Mouse (Mus musculus): Measurements from ENCODE around the gene Mmp11. TPM values are rescaled to one million over a fixed set of nuclear protein-coding genes. Genes with fewer than 3 reads are reported as not detected.

The Mmp11 gene
- total and polyA plus RNA-seq, 3 experiments, result 0.99 to 1.1 TPM; not detected in 1

DNA sequence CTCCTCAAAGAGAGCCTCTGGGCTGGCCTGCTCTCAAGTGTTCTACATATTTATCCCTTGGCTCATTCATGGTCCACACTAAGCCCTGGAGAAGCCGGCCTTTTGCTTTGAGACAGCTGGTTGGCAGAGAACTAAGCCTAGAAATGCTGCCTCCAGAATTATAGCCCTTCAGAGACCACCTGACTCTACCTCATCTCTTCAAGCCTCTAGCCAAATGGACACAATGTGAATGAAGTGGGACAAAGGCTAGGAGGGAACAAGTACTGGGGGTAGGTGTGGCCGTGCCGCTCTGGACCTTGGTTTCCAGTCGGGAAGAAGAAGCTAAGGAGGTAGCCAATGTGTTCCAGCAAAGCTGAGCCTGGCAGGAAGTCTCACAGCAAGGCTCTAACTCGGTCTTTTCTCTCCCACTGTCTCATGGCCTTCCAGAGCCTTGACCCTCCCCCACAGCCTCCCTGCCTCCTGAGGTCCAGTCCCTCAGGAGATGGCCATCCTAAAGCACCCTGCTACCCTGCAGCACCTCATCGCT, 38.2 kb downstream of the Mmp11 start:
- no peaks in the 10 kb centered on the region for H3K9me3 ChIP-seq (replicated peaks; ENCODE audit: low read length)
- TF ChIP-seq BHLHE40 (IDR thresholded peaks at IDR 0.05; ENCODE audit: low read depth, low read length) (no peak), POLR2AphosphoS2 (IDR thresholded peaks at IDR 0.05; ENCODE audit: low read depth, low read length) (peak; percentile 32; the same call in 1 of the 2 replicates)
- H3K27ac ChIP-seq (ENCODE audit: insufficient read depth, low read depth), result no peak overlapping the region; the same call in 1 of the 2 replicates
- dilution Hi-C loops (cut with MboI; ENCODE audit: extremely low pct_ligation_motif_present, extremely low pct_unique_long_range_greater_than_20kb, low sequenced_read_pairs) (no loop called here), in situ Hi-C loops (cut with MboI; ENCODE audit: low pct_ligation_motif_present, low pct_unique_long_range_greater_than_20kb, low sequenced_read_pairs) (loop anchor here (5.0 kb wide), 1 partner anchor 39 kb away; the partner anchor contains the start of gene Mmp11)
- H3K4me2 ChIP-seq (ENCODE audit: insufficient read depth, low read depth, poor library complexity, severe bottlenecking), result no peak overlapping the region
- H3K4me3 ChIP-seq (replicated peaks in 1 of 3; ENCODE audit: low read depth in 2 of 3, low read length in 2 of 3, poor library complexity in 1 of 3), result no peak overlapping the region
- H3K79me2 ChIP-seq (replicated peaks; ENCODE audit: control insufficient read depth, extremely low read depth, insufficient read depth, poor library complexity, severe bottlenecking), result no peaks in the 10 kb centered on the region; the same call in 1 of the 2 replicates
- H3K36me3 ChIP-seq (replicated peaks in 1 of 2; ENCODE audit: control insufficient read depth in 1 of 2, insufficient read depth in 1 of 2, low read length in 1 of 2), result peaks cover 35 to 89% of the 10 kb centered on the region in 2 experiments
- no peak for DNase-seq (ENCODE audit: extremely low read depth)
- no peak overlapping the region for H3K9ac ChIP-seq (ENCODE audit: insufficient read depth, low read depth)
- H3K27me3 ChIP-seq (replicated peaks), result no peaks in the 10 kb centered on the region
- peaks cover 33 to 62% of the 10 kb centered on the region in 2 experiments for H3K4me1 ChIP-seq (ENCODE audit: control insufficient read depth in 1 of 2, insufficient read depth in 2 of 2)

DNA sequence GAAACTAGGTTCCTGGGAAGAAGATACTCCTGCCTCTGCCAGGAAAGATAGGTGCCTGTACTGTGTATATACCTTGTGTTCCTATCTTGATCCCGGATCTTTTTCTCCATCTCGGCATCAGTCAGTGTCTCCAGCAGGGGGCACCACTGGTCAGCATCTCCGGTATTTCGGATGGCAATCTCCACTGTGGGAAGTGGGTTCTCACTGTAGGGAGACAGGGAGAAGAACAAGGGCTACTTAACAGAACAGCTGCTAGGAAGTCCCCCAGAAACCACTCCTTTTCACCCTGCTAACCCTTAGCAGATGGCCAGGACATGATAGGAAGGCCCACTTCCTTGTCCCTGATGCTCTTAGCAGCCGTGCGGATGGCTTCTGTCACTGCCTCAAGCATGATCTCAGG, 38.9 kb downstream of the Mmp11 start:
- peak; percentile 52 for DNase-seq (ENCODE audit: extremely low read depth)
- in situ Hi-C loops (cut with MboI; ENCODE audit: low pct_ligation_motif_present, low pct_unique_long_range_greater_than_20kb, low sequenced_read_pairs) (loop anchor here (5.0 kb wide), 1 partner anchor 40 kb away; the partner anchor contains the start of gene Mmp11), dilution Hi-C loops (cut with MboI; ENCODE audit: extremely low pct_ligation_motif_present, extremely low pct_unique_long_range_greater_than_20kb, low sequenced_read_pairs) (no loop called here)
- no peak overlapping the region for H3K4me2 ChIP-seq (ENCODE audit: insufficient read depth, low read depth, poor library complexity, severe bottlenecking)
- no peak overlapping the region for H3K4me3 ChIP-seq (replicated peaks in 1 of 3; ENCODE audit: low read depth in 2 of 3, low read length in 2 of 3, poor library complexity in 1 of 3)
- TF ChIP-seq POLR2AphosphoS2 (IDR thresholded peaks at IDR 0.05; ENCODE audit: low read depth, low read length) (no peak), POLR2A (IDR thresholded peaks at IDR 0.05; ENCODE audit: low read depth, low read length) (0 out of 2 replicates have a peak, but pooled peaks have one; percentile 15), RAD21 (IDR thresholded peaks at IDR 0.05; ENCODE audit: low read depth, low read length) (peak; percentile 41), UBTF (IDR thresholded peaks at IDR 0.05; ENCODE audit: low read depth, low read length) (no peak), BHLHE40 (IDR thresholded peaks at IDR 0.05; ENCODE audit: low read depth, low read length) (no peak), IRF4 (IDR thresholded peaks at IDR 0.05; ENCODE audit: low read depth, low read length) (no peak), MXI1 (IDR thresholded peaks at IDR 0.05; ENCODE audit: low read depth, low read length) (no peak), SMC3 (IDR thresholded peaks at IDR 0.05; ENCODE audit: low read depth, low read length) (peak; percentile 59), RCOR1 (conservative IDR thresholded peaks at IDR 0.05; ENCODE audit: low read depth, low read length) (no peak), NRF1 (IDR thresholded peaks at IDR 0.05; ENCODE audit: low read depth, low read length) (no peak), CTCF (conservative IDR thresholded peaks at IDR 0.05 in 1 of 2, IDR thresholded peaks at IDR 0.05 in 1 of 2; ENCODE audit: low read depth in 2 of 2, low read length in 2 of 2) (peak; percentile 67 to 69), TCF12 (IDR thresholded peaks at IDR 0.05; ENCODE audit: low read depth, low read length) (no peak), CHD1 (IDR thresholded peaks at IDR 0.05; ENCODE audit: low read depth, low read length) (no peak), ZMIZ1 (IDR thresholded peaks at IDR 0.05; ENCODE audit: low read depth, low read length) (no peak)
- H3K4me1 ChIP-seq (ENCODE audit: control insufficient read depth in 1 of 2, insufficient read depth in 2 of 2), result peaks cover 33 to 67% of the 10 kb centered on the region in 2 experiments
- H3K9me3 ChIP-seq (replicated peaks; ENCODE audit: low read length), result no peaks in the 10 kb centered on the region
- H3K79me2 ChIP-seq (replicated peaks; ENCODE audit: control insufficient read depth, extremely low read depth, insufficient read depth, poor library complexity, severe bottlenecking), result no peaks in the 10 kb centered on the region; the same call in 1 of the 2 replicates
- H3K27ac ChIP-seq (ENCODE audit: insufficient read depth, low read depth), result peak overlapping the region; percentile 99; the same call in 1 of the 2 replicates
- H3K9ac ChIP-seq (ENCODE audit: insufficient read depth, low read depth), result no peak overlapping the region
- H3K27me3 ChIP-seq (replicated peaks), result no peaks in the 10 kb centered on the region
- H3K36me3 ChIP-seq (replicated peaks in 1 of 2; ENCODE audit: control insufficient read depth in 1 of 2, insufficient read depth in 1 of 2, low read length in 1 of 2), result peaks cover 27 to 81% of the 10 kb centered on the region in 2 experiments
